Mouse (Mus musculus): ENCODE results near the gene Tfap4. TPM values are rescaled to one million over a fixed set of nuclear protein-coding genes. Genes with fewer than 3 reads are reported as not detected.

Tfap4 gene
- total RNA-seq, 2 experiments from 2014 or later = 6.6 to 6.9 TPM

DNA sequence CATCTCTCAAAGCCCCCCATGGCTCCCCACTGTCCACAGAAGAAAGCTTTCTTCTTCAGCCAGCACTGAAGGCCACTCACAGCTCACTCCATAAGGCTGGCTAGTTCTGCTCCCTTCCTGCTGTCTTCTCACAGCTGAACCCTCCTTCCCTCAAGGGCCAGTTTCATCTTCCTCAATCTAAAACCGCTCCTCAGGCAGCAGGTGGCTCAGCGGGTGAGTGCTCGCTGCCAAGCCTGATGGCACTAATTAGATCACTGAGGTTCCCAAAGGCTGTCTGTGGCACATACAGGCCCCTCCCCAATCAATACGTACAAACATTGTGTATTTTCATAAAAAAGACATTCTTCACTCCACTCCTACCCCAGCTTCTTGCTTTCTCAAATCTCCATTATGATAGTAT is 40.5 kb downstream of the Tfap4 start:
- DNase-seq = no peak

DNA sequence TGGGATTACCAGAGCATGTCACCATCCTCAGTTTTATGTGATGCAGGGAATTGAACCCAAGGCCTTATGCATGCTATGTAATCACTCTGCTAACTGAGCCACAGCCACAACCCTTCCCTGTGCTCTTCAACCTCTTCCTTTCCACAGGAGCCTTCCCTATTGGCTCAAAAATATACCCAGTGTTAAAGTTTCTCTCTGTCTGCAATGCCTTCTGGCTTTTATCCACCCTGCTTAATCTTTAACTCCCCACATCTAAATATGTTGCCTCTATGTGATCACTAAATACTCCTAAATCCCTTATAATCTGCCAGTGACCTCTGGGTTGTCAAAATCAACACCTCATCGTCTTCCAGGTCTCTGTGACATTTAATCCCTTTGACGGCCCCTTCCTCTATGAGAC is 41.7 kb downstream of the Tfap4 start:
- no peak for DNase-seq

DNA sequence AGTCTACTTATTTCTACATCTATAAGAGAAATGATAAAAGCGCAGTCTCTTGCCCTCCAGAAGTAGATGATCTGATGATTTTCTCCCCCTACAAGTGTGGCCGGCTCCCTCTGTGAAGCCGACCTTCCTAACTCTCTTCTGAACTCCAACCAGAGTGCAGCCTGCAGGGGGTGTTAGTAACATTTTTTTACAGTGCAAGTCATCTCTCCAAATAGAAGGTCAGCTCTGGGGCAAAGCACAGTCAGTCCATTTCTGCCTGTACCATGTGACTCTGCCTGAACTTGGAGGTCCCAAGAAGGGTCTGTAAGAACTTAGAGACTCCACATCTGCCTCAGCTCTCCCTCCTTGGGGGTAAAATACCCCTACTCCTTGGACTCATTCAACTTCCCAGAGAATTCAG is 45.3 kb downstream of the Tfap4 start:
- DNase-seq = no peak

GRCm38 (mm10) chr16:4512661-4513438 is 46.8 kb downstream of the Tfap4 start:
- peak; percentile 77 for DNase-seq

- no peak for DNase-seq
These were observed 48.3 kb downstream of the Tfap4 start for GRCm38 (mm10) chr16:4511371-4511770.

- no peak for DNase-seq
These were observed 53.5 kb downstream of the Tfap4 start for GRCm38 (mm10) chr16:4506181-4506580.

DNA sequence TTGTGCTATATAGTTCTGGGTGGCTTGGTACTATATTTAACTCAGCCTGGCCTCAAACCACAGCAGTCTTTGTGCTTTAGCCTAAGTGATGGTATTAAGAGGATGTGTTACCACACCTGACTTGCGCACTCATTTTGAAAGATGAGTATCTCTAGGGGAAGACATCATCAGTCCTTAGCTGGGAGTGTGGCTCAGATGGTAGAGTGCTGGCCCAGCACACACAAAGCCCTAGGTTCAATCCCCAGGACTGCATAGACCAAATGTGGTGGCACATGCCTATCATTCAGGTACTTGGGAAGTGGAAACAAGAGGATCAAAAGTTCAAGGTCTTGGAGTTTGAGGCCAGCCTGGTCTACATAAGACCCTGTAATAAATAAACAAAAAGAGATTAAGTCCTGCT is 56.2 kb downstream of the Tfap4 start:
- DNase-seq = no peak

DNA sequence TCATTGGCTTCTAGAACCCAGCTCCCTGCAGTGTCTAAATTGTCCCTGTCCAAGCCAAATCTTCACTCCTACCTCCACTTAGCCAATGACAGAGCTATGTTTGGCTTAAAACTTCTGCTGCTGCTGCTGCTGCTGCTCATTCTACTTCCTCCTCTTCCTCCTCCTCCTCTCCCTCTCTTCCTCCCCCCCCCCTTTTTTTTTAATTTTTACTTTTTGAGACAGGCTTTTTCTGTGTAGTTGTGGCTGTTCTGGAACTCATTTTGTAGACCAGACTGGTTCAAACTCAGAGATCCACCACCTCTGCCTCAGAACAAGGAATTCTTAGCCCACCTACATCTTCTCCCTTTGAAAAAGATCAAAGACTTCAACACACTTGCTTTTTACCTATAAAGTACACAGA is 57.1 kb downstream of the Tfap4 start:
- no peak for DNase-seq

GRCm38 (mm10) chr16:4501703-4502102 is 58.0 kb downstream of the Tfap4 start:
- DNase-seq = no peak

DNA sequence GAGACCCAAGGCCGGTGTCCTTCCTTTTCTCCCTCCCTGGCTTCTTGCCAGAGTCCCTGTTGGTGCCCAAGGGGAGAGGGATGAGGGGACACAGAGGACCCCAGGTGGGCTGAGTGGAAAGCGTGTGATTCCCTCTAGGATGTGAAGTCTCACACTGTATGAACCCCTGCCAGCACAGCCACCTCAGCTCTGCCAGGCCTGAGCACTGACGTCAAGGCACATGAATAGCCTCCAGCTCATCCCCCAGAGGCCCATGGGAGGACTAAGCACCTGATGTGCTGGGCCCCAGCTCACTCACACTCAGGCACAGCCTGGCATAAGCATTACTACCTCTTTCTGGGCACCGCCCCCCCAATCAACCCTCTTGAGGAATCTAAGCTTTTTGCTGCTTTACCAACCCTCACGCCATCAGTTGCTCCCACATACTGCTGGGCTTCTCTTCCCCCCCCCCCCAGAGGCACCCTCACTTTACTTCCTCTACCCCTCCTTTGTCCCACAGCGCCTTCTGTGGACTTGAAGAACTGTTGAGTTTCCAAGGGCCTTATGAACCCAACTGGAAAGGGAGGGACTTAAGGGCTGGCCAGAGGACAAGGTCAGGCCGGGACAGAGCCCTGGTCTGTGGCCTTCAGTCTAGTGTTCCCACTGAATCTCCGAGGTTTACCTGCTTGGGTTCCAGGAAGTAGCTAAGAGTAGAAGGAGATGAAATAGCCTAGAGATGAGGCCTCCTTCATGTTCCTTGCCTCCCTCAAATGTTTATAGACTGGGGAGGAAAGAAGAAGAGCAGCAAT is 58.9 kb downstream of the Tfap4 start:
- DNase-seq = peak; percentile 52

DNA sequence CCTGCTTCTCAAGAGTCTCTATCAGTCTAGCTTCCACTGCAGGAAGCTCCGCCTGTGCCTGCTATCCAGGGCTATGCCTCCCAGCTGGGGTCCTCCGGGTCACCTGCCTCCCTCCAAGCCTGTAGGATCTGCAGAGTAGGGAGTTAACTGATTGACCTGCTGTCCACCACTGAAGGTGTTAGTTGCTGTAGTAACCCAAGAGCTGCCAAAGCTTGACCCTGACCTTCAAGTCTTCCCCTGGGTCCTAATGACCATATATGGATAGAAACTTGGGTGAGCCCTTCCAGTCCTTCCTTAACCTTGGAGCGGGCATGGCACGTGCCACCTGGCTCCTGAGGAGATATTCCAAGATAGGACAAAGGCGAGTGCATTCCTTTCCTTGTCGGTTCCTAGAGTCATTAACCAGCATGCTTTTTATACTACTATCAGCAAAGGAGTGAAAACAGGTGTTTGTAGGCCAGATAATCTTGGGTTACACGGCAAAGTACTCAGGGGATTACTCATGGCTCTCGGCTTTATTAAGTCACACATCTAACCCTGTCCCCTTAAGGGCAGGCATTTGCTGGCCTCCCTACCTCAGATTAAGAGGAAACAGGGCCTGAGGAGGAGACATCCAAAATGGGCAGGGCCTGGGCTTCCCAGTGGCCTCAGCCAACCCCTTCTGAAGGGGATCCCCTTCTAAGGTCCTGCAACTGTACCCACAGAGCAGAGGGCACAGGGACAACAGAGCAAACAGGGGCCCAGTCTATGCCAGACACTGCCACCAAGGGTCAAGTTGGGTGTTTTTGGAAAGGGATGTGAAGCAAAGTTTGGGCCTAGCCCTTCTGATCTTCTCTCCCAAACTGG is 61.7 kb downstream of the Tfap4 start:
- DNase-seq = no peak

- DNase-seq = no peak
These were observed 63.2 kb downstream of the Tfap4 start for GRCm38 (mm10) chr16:4496470-4496869.

- DNase-seq = no peak
These were observed 63.8 kb downstream of the Tfap4 start for GRCm38 (mm10) chr16:4495861-4496260.

Other genes starting within 250 kb of the Tfap4 start
- gene Adcy9, start 139.4 kb downstream of the Tfap4 start, total RNA-seq (2021) = 10 to 100 TPM; 22.3 to 22.6 TPM
- 1,000 to 10,000 TPM; 1,275 to 1,445 TPM for gene Srl, start 18.0 kb downstream of the Tfap4 start, total RNA-seq (2021)
- 10 to 100 TPM; 22.2 to 32.3 TPM for gene Glis2, start 34.9 kb upstream of the Tfap4 start, total RNA-seq (2021)
- 10 to 100 TPM; 79.3 to 82.7 TPM for gene Pam16, start 65.1 kb upstream of the Tfap4 start, total RNA-seq (2021)
- 10 to 100 TPM in 1 of 2 experiments, 1 to 10 TPM in 1; 9.7 to 13.0 TPM for gene Vasn, start 80.1 kb upstream of the Tfap4 start, total RNA-seq (2021)
- gene Dnaja3, start 80.1 kb upstream of the Tfap4 start, total RNA-seq (2021) = 10 to 100 TPM; 71.4 to 87.2 TPM
- gene Coro7, start 119.9 kb upstream of the Tfap4 start, total RNA-seq (2021) = 10 to 100 TPM; 16.3 to 23.3 TPM
- 1 to 10 TPM; 6.8 to 7.1 TPM for gene Nmral1, start 159.5 kb upstream of the Tfap4 start, total RNA-seq (2021)
- gene Hmox2, start 166.5 kb upstream of the Tfap4 start, total RNA-seq (2021) = 10 to 100 TPM; 45.1 to 51.1 TPM
- 10 to 100 TPM; 82.1 to 91.9 TPM for gene Cdip1, start 230.4 kb upstream of the Tfap4 start, total RNA-seq (2021)

Measured in gastrocnemius, postnatal 10 days (tissue).